Mouse (Mus musculus) spleen, postnatal 0 days (tissue): ENCODE measurements around the gene Klk1b27. TPM values are rescaled to one million over a fixed set of nuclear protein-coding genes. Genes with fewer than 3 reads are reported as not detected.

ENCODE experiments used
- polyA plus RNA-seq: library from polyadenylated mRNA; unstranded; fragments of >200 nt; fragmentation: Nextera tagmentation; extraction: Ambion mirVana; gene quantifications from 2 replicates; pipeline ENCODE4 v1.2.1, GENCODE M21; 2015

Gene Klk1b27
- not detected in 2 replicates for polyA plus RNA-seq

GRCm38 (mm10) chr7:44051990-44052389 is at the start of gene Klk1b27:
Gene Klk1b27 (plus strand): TSS chr7:44052290.

DNA sequence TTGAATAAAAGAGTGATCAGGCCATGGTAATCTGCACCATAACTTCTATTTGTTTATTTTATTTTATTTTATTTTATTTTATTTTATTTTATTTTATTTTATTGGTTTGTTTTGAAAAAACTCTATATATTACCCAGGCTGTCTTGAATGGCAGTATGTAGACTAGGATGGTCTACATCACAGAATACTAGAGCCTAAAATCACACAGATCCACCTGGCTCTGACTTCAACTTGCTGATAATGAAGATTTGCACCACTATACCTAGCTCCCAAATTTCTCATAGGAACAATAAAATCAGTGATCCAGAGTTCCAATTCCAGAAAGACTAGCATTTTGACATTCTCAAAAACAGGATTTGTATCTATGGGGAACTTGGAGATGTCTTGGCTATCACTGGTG is 40.2 kb upstream of the Klk1b27 start, which contains the start of gene Klk1b26:
Gene Klk1b26 (plus strand): TSS at position 301 of the 400 bp plus-strand sequence.

DNA sequence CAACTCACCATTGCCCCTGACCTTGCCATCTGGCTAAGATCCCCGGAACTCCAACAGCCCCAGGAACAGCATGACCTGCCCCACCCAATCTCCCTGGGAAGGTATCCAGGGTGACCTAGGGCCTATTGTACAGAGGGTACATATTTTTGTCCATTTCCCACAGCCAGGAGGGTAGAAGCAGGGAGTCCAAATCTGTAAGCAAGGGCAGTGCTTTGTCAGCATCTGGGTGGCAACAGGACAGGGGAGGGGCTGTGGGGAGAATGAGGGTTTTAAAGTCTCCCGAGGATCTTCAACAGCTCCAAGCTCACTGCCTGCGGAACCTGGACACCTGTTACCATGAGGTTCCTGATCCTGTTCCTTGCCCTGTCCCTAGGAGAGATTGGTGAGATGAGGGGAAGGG is 49.9 kb downstream of the Klk1b27 start, which contains the start of gene Klk1b21:
Gene Klk1b21 (plus strand): TSS at position 301 of the 400 bp plus-strand sequence.

Other genes starting within 250 kb of the Klk1b27 start
- gene Klk7, start 241.0 kb upstream of the Klk1b27 start, polyA plus RNA-seq = not detected in 2 replicates
- not detected in 2 replicates for gene Klk6, start 227.8 kb upstream of the Klk1b27 start, polyA plus RNA-seq
- not detected in 2 replicates for gene Klk5, start 210.3 kb upstream of the Klk1b27 start, polyA plus RNA-seq
- gene Klk4, start 171.1 kb upstream of the Klk1b27 start, polyA plus RNA-seq = not detected in 2 replicates
- not detected in 2 replicates for gene Klk15, start 118.5 kb upstream of the Klk1b27 start, polyA plus RNA-seq
- not detected in 2 replicates for gene Klk1b8, start 101.6 kb upstream of the Klk1b27 start, polyA plus RNA-seq
- gene Klk1b1, start 85.5 kb upstream of the Klk1b27 start, polyA plus RNA-seq = not detected in 2 replicates
- gene Klk1b9, start 76.2 kb upstream of the Klk1b27 start, polyA plus RNA-seq = not detected in 2 replicates
- gene Klk1b11, start 56.4 kb upstream of the Klk1b27 start, polyA plus RNA-seq = not detected in 2 replicates
- gene Klk1b26, start 40.1 kb upstream of the Klk1b27 start, polyA plus RNA-seq = not detected in 2 replicates
- not detected in 2 replicates for gene Klk1b21, start 50.0 kb downstream of the Klk1b27 start, polyA plus RNA-seq
- gene Klk1b22, start 60.4 kb downstream of the Klk1b27 start, polyA plus RNA-seq = not detected in 2 replicates
- not detected in 2 replicates for gene Klk1b16, start 84.5 kb downstream of the Klk1b27 start, polyA plus RNA-seq
- gene Klk1b24, start 135.9 kb downstream of the Klk1b27 start, polyA plus RNA-seq = not detected in 2 replicates
- not detected in 2 replicates for gene Klk1b3, start 145.9 kb downstream of the Klk1b27 start, polyA plus RNA-seq
- not detected in 2 replicates for gene Klk1b4, start 155.1 kb downstream of the Klk1b27 start, polyA plus RNA-seq
- not detected in 2 replicates for gene Klk1b5, start 163.7 kb downstream of the Klk1b27 start, polyA plus RNA-seq
- 3.1 and 6.4 TPM in 2 replicates for gene Klk1, start 173.1 kb downstream of the Klk1b27 start, polyA plus RNA-seq
- gene Gm36864, start 183.9 kb downstream of the Klk1b27 start, polyA plus RNA-seq = not detected in 2 replicates
- 0.97 and 1.3 TPM in 2 replicates for gene 1700028J19Rik, start 194.4 kb downstream of the Klk1b27 start, polyA plus RNA-seq
- 47.8 and 54.6 TPM in 2 replicates for gene 2410002F23Rik, start 194.4 kb downstream of the Klk1b27 start, polyA plus RNA-seq
- gene Acp4, start 205.1 kb downstream of the Klk1b27 start, polyA plus RNA-seq = not detected in 2 replicates
- gene Gm15517, start 209.2 kb downstream of the Klk1b27 start, polyA plus RNA-seq = not detected in 2 replicates